Comparison of ENCODE assay signal across 23 mouse cellular contexts in genomic region chr5:9364937-9365336, GRCm38 (mm10).
DNase-seq lines count a peak whose midpoint lies in the region; ATAC-seq and TF ChIP-seq lines count a peak whose summit lies in the region.
"Had no signal": no experiment of that assay in that cellular context is flagged by ENCODE, and none has a peak within 500 bp of the region (broad histone marks: within the 10 kb centered on the region; RNA-seq: fewer than 3 reads in every experiment).

No protein-coding gene starts in this region.

- H3K9me3 ChIP-seq in hindbrain, postnatal 0 days (ENCODE audit: low read length): no peaks in the 10 kb centered on the region
- no peaks in the 10 kb centered on the region for H3K9me3 ChIP-seq in hindbrain, embryonic 14.5 days (ENCODE audit: control insufficient read depth, low read length)
- no peaks in the 10 kb centered on the region for H3K9me3 ChIP-seq in midbrain, embryonic 12.5 days
- H3K9me3 ChIP-seq in midbrain, embryonic 14.5 days (ENCODE audit: control insufficient read depth, low read length): no peaks in the 10 kb centered on the region
- no peaks in the 10 kb centered on the region for H3K9me3 ChIP-seq in midbrain, embryonic 16.5 days (replicated peaks; ENCODE audit: control insufficient read depth, low read length, poor library complexity, severe bottlenecking)
- H3K9me3 ChIP-seq: embryonic facial prominence, embryonic 12.5 days; embryonic facial prominence, embryonic 15.5 days; heart, embryonic 12.5 days; heart, embryonic 15.5 days; hindbrain, embryonic 10.5 days had no signal

- WGBS in hindbrain, postnatal 0 days: 52% methylated on average over 1 of the region's 1 CpGs
- 50% methylated on average over 1 of the region's 1 CpGs for WGBS in hindbrain, embryonic 14.5 days
- 74% methylated on average over 1 of the region's 1 CpGs for WGBS in midbrain, embryonic 12.5 days
- WGBS in midbrain, embryonic 14.5 days: 69% methylated on average over 1 of the region's 1 CpGs
- 72% methylated on average over 1 of the region's 1 CpGs for WGBS in midbrain, embryonic 16.5 days

- H3K9ac ChIP-seq in hindbrain, postnatal 0 days (replicated peaks; ENCODE audit: low read length): no peak overlapping the region
- H3K9ac ChIP-seq in hindbrain, embryonic 14.5 days: no peak overlapping the region
- H3K9ac ChIP-seq in midbrain, embryonic 12.5 days (replicated peaks): no peak overlapping the region
- H3K9ac ChIP-seq in midbrain, embryonic 14.5 days (replicated peaks; ENCODE audit: low read length): no peak overlapping the region
- H3K9ac ChIP-seq in midbrain, embryonic 16.5 days (ENCODE audit: low read depth, low read length): no peak overlapping the region
- H3K9ac ChIP-seq: embryonic facial prominence, embryonic 12.5 days; embryonic facial prominence, embryonic 15.5 days; heart, embryonic 12.5 days; heart, embryonic 15.5 days had no signal

- H3K4me2 ChIP-seq in hindbrain, postnatal 0 days (ENCODE audit: low read depth, low read length): no peak overlapping the region
- no peak overlapping the region for H3K4me2 ChIP-seq in hindbrain, embryonic 14.5 days (replicated peaks)
- H3K4me2 ChIP-seq in midbrain, embryonic 12.5 days (replicated peaks): no peak overlapping the region
- H3K4me2 ChIP-seq in midbrain, embryonic 14.5 days (ENCODE audit: low read length): no peak overlapping the region
- H3K4me2 ChIP-seq in midbrain, embryonic 16.5 days (ENCODE audit: low read length): no peak overlapping the region
- H3K4me2 ChIP-seq: embryonic facial prominence, embryonic 12.5 days; embryonic facial prominence, embryonic 15.5 days; heart, embryonic 12.5 days; heart, embryonic 15.5 days had no signal

- no peak overlapping the region for H3K27ac ChIP-seq in hindbrain, postnatal 0 days
- H3K27ac ChIP-seq in hindbrain, embryonic 14.5 days: no peak overlapping the region
- H3K27ac ChIP-seq in midbrain, embryonic 12.5 days (replicated peaks): no peak overlapping the region
- no peak overlapping the region; the same call in 1 of the 2 replicates for H3K27ac ChIP-seq in midbrain, embryonic 14.5 days (replicated peaks; ENCODE audit: low read depth, low read length)
- no peak overlapping the region for H3K27ac ChIP-seq in midbrain, embryonic 16.5 days (ENCODE audit: low read length)
- H3K27ac ChIP-seq: embryonic facial prominence, embryonic 12.5 days; embryonic facial prominence, embryonic 15.5 days; heart, embryonic 15.5 days; hindbrain, embryonic 10.5 days had no signal

- DNase-seq in hindbrain, postnatal 0 days (ENCODE audit: low spot score): no peak
- DNase-seq in hindbrain, embryonic 14.5 days (ENCODE audit: low spot score): no peak
- DNase-seq in midbrain, embryonic 14.5 days: no peak
- no peak for DNase-seq in urinary bladder, postnatal 10 days (ENCODE audit: low spot score)
- DNase-seq: adrenal gland, adult 2 months; adrenal gland, postnatal 14 days; cerebellum, adult 11 months; cerebellum, adult 2 months; cerebellum, adult 9-11 months; cerebellum, postnatal 25 days; gastrocnemius, postnatal 25 days; heart, adult 18-20 months; heart, postnatal 10 days; heart, postnatal 36 days had no signal

- H3K4me1 ChIP-seq in hindbrain, postnatal 0 days (ENCODE audit: insufficient read depth, low read length): no peaks in the 10 kb centered on the region
- H3K4me1 ChIP-seq in hindbrain, embryonic 14.5 days (replicated peaks; ENCODE audit: control insufficient read depth, insufficient read depth, low read length): 0 out of 2 replicates have a peak, but pooled peaks cover 6% of the 10 kb centered on the region
- H3K4me1 ChIP-seq in midbrain, embryonic 12.5 days: no peaks in the 10 kb centered on the region
- H3K4me1 ChIP-seq in midbrain, embryonic 14.5 days (ENCODE audit: control insufficient read depth, insufficient read depth, low read length): 0 out of 2 replicates have a peak, but pooled peaks cover 5% of the 10 kb centered on the region
- H3K4me1 ChIP-seq in midbrain, embryonic 16.5 days (ENCODE audit: control insufficient read depth, insufficient read depth, low read length): no peaks in the 10 kb centered on the region
- H3K4me1 ChIP-seq: embryonic facial prominence, embryonic 12.5 days; embryonic facial prominence, embryonic 15.5 days; heart, embryonic 12.5 days; heart, embryonic 15.5 days; hindbrain, embryonic 10.5 days had no signal

- no peak for TF ChIP-seq CTCF in hindbrain, postnatal 0 days (IDR thresholded peaks at IDR 0.05; ENCODE audit: low read depth)

- peak; percentile 40; the same call in 1 of the 2 replicates for ATAC-seq in hindbrain, postnatal 0 days
- no peak for ATAC-seq in hindbrain, embryonic 14.5 days (ENCODE audit: low FRiP score)
- 0 out of 2 replicates have a peak, but pooled peaks have one; percentile 49 for ATAC-seq in midbrain, embryonic 12.5 days (ENCODE audit: low FRiP score, low read depth)
- ATAC-seq in midbrain, embryonic 14.5 days (ENCODE audit: low FRiP score, low TSS enrichment): no peak
- peak; percentile 37; the same call in 1 of the 2 replicates for ATAC-seq in midbrain, embryonic 16.5 days
- ATAC-seq: CD4-positive, CD25-positive, alpha-beta regulatory T cell, adult 4 months; forebrain, embryonic 14.5 days had no signal

- H3K27me3 ChIP-seq in hindbrain, postnatal 0 days (ENCODE audit: insufficient read depth, low read length): no peaks in the 10 kb centered on the region
- H3K27me3 ChIP-seq in hindbrain, embryonic 14.5 days (ENCODE audit: control insufficient read depth, insufficient read depth, low read length): no peaks in the 10 kb centered on the region
- no peaks in the 10 kb centered on the region for H3K27me3 ChIP-seq in midbrain, embryonic 12.5 days
- H3K27me3 ChIP-seq in midbrain, embryonic 14.5 days (ENCODE audit: control insufficient read depth, insufficient read depth, low read length): no peaks in the 10 kb centered on the region
- no peaks in the 10 kb centered on the region for H3K27me3 ChIP-seq in midbrain, embryonic 16.5 days (ENCODE audit: control insufficient read depth, insufficient read depth, low read depth, low read length)
- H3K27me3 ChIP-seq: embryonic facial prominence, embryonic 12.5 days; embryonic facial prominence, embryonic 15.5 days; heart, embryonic 12.5 days; heart, embryonic 15.5 days had no signal

- no peaks in the 10 kb centered on the region for H3K36me3 ChIP-seq in hindbrain, postnatal 0 days (ENCODE audit: insufficient read depth, low read length)
- no peaks in the 10 kb centered on the region for H3K36me3 ChIP-seq in hindbrain, embryonic 14.5 days (replicated peaks; ENCODE audit: control insufficient read depth, insufficient read depth)
- no peaks in the 10 kb centered on the region for H3K36me3 ChIP-seq in midbrain, embryonic 12.5 days
- no peaks in the 10 kb centered on the region for H3K36me3 ChIP-seq in midbrain, embryonic 14.5 days (ENCODE audit: control insufficient read depth, insufficient read depth, low read length)
- H3K36me3 ChIP-seq in midbrain, embryonic 16.5 days (ENCODE audit: control insufficient read depth, insufficient read depth, low read length): no peaks in the 10 kb centered on the region
- H3K36me3 ChIP-seq: embryonic facial prominence, embryonic 12.5 days; embryonic facial prominence, embryonic 15.5 days; heart, embryonic 12.5 days; heart, embryonic 15.5 days; hindbrain, embryonic 10.5 days had no signal

- no peak overlapping the region for H3K4me3 ChIP-seq in hindbrain, postnatal 0 days (ENCODE audit: low read length)
- no peak overlapping the region for H3K4me3 ChIP-seq in hindbrain, embryonic 14.5 days (replicated peaks; ENCODE audit: low read length)
- H3K4me3 ChIP-seq in midbrain, embryonic 12.5 days: no peak overlapping the region
- H3K4me3 ChIP-seq in midbrain, embryonic 14.5 days (replicated peaks; ENCODE audit: low read depth, low read length): no peak overlapping the region
- no peak overlapping the region for H3K4me3 ChIP-seq in midbrain, embryonic 16.5 days (ENCODE audit: low read depth, low read length)
- H3K4me3 ChIP-seq: embryonic facial prominence, embryonic 12.5 days; embryonic facial prominence, embryonic 15.5 days; heart, embryonic 12.5 days; heart, embryonic 15.5 days; hindbrain, embryonic 10.5 days had no signal

Comparison
In these comparisons a context has a peak if more than half of its experiments do, and no peak if none do; other contexts are left out.
1. ATAC-seq: peak in hindbrain, postnatal 0 days (single experiment), midbrain, embryonic 12.5 days (single experiment) and midbrain, embryonic 16.5 days (single experiment); none in hindbrain, embryonic 14.5 days (single experiment) and midbrain, embryonic 14.5 days (single experiment).